Mouse (Mus musculus): ENCODE data around the gene Pced1b.

DNA sequence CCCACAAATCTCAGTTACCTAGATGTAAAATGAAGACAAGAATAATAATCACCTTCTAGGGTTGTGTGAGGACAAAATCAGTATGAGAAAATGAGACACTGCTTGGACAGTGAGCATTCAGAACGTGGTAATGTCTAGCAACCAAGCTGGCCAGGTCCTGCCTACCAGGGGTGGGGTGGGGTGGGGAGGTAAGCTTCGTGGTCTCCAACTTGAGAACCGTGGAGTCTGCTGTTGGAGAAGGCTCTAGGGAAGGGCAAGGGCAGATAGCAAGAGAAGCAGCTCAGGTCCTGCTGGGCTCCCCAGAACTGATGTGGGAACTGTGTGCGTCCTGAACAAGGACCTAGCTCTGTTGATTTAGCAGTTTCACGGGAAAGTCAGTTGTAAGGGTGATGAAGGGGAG lies 37.3 kb downstream of the Pced1b start:
- TF ChIP-seq CTCF (IDR thresholded peaks at IDR 0.05; ENCODE audit: low read depth, low read length) = no peak
- TF ChIP-seq POLR2A (IDR thresholded peaks at IDR 0.05; ENCODE audit: borderline replicate concordance, low read depth, low read length) = no peak
